ENCODE assay signal across 22 mouse cellular contexts in the genomic region with DNA sequence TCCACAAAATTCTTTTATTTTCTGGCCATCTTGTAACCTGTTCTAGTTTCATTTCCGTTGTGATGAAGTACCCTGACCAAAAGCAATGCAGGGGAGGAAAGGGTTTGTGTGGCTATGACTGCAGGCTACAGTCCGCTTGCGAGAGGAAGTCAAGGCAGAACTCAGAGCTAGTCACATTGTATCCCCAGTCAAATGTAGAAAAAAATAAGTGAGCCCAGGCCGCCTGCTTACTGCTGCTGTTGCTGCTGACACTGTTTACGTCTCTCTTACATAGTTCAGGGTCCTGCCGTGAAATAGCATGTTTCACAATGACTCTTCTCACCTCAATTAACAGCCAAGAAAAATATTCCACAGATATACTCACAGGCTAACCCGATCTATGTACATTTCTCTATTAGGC.
DNase-seq lines count a peak whose midpoint lies in the region; ATAC-seq lines count a peak whose summit lies in the region.
"Had no signal": no experiment of that assay in that cellular context is flagged by ENCODE, and none has a peak within 500 bp of the region (broad histone marks: within the 10 kb centered on the region; RNA-seq: fewer than 3 reads in every experiment).

No protein-coding gene starts in this region.

- no peaks in the 10 kb centered on the region for H3K4me1 ChIP-seq in hindbrain, embryonic 14.5 days (replicated peaks; ENCODE audit: control insufficient read depth, insufficient read depth, low read length)
- H3K4me1 ChIP-seq: hindbrain, embryonic 12.5 days; limb, embryonic 10.5 days; neural tube, embryonic 13.5 days had no signal

- H3K4me2 ChIP-seq in hindbrain, embryonic 14.5 days (replicated peaks), result no peak overlapping the region
- H3K4me2 ChIP-seq: embryonic facial prominence, embryonic 15.5 days; hindbrain, embryonic 12.5 days; liver, embryonic 11.5 days; neural tube, embryonic 13.5 days had no signal

- H3K9me3 ChIP-seq in hindbrain, embryonic 14.5 days (ENCODE audit: control insufficient read depth, low read length), result no peaks in the 10 kb centered on the region
- H3K9me3 ChIP-seq: embryonic facial prominence, embryonic 15.5 days; forebrain, embryonic 10.5 days; hindbrain, embryonic 12.5 days; limb, embryonic 10.5 days; neural tube, embryonic 13.5 days had no signal

- H3K9ac ChIP-seq in hindbrain, embryonic 14.5 days, result no peak overlapping the region
- H3K9ac ChIP-seq: embryonic facial prominence, embryonic 15.5 days; hindbrain, embryonic 12.5 days; neural tube, embryonic 13.5 days had no signal

- no peak overlapping the region for H3K27ac ChIP-seq in hindbrain, embryonic 14.5 days
- H3K27ac ChIP-seq: embryonic facial prominence, embryonic 15.5 days; forebrain, embryonic 10.5 days; hindbrain, embryonic 12.5 days; left cerebral cortex, adult 2 months; limb, embryonic 10.5 days; neural tube, embryonic 13.5 days had no signal

- ATAC-seq in hematopoietic stem cell, adult 5-6 weeks (replicated peaks in 1 of 2; ENCODE audit: insufficient read depth in 1 of 2, low FRiP score in 2 of 2, low TSS enrichment in 1 of 2, low read depth in 1 of 2, poor library complexity in 2 of 2, severe bottlenecking in 2 of 2), result peak; percentile 47 to 59
- peak; percentile 59 for ATAC-seq in neutrophil, adult 5-6 weeks (ENCODE audit: extremely low read depth, insufficient number of reproducible peaks, low FRiP score, poor library complexity, severe bottlenecking)
- ATAC-seq in hindbrain, embryonic 14.5 days (ENCODE audit: low FRiP score), result no peak
- ATAC-seq: intestine, postnatal 0 days had no signal

- 84% methylated on average over 7 of the region's 7 CpGs for WGBS in hindbrain, embryonic 14.5 days

- H3K36me3 ChIP-seq in hindbrain, embryonic 14.5 days (replicated peaks; ENCODE audit: control insufficient read depth, insufficient read depth), result no peaks in the 10 kb centered on the region
- H3K36me3 ChIP-seq: embryonic facial prominence, embryonic 15.5 days; forebrain, embryonic 10.5 days; hindbrain, embryonic 12.5 days; limb, embryonic 10.5 days; neural tube, embryonic 13.5 days had no signal

- no peaks in the 10 kb centered on the region for H3K27me3 ChIP-seq in hindbrain, embryonic 14.5 days (ENCODE audit: control insufficient read depth, insufficient read depth, low read length)
- H3K27me3 ChIP-seq: embryonic facial prominence, embryonic 15.5 days; hindbrain, embryonic 12.5 days; neural tube, embryonic 13.5 days had no signal

- peak; percentile 50 to 55 for DNase-seq in B cell, adult 2 months
- DNase-seq in CD4-positive helper T cell, adult 2 months (ENCODE audit: low read depth, low spot score), result peak; percentile 52
- no peak for DNase-seq in ovary, adult 18-20 months (ENCODE audit: low spot score)
- DNase-seq in hindbrain, embryonic 14.5 days (ENCODE audit: low spot score), result no peak
- no peak for DNase-seq in ovary, postnatal 14 days (ENCODE audit: low spot score)
- DNase-seq: adrenal gland, postnatal 25 days; cerebellum, adult 18-20 months; gastrocnemius, postnatal 14 days; kidney, postnatal 10 days; lung, adult 2 months; retina, postnatal 1 day; right cerebral cortex, postnatal 4 days had no signal

- no peak overlapping the region for H3K4me3 ChIP-seq in hindbrain, embryonic 14.5 days (replicated peaks; ENCODE audit: low read length)
- H3K4me3 ChIP-seq: embryonic facial prominence, embryonic 15.5 days; forebrain, embryonic 10.5 days; hindbrain, embryonic 12.5 days; left cerebral cortex, adult 2 months; limb, embryonic 10.5 days; neural tube, embryonic 13.5 days had no signal

Comparison
In these comparisons a context has a peak if more than half of its experiments do, and no peak if none do; other contexts are left out.
1. DNase-seq: peak in B cell, adult 2 months (2 of 2) and CD4-positive helper T cell, adult 2 months (single experiment); none in ovary, adult 18-20 months (single experiment), hindbrain, embryonic 14.5 days (single experiment) and ovary, postnatal 14 days (single experiment).